Mouse (Mus musculus): Measurements from ENCODE around the gene Sva.

Gene Sva

GRCm38 (mm10) chr6:42038094-42038493, at the start of gene Sva:
Sva (plus strand) TSS chr6:42038394.
- DNase-seq (ENCODE audit: extremely low read depth, low read depth): no peak
